Mouse (Mus musculus): ENCODE data around the gene Lrrc45.
"Not testable (repeated sequence)": the region's sequence is repeated elsewhere in the genome, so short reads cannot be mapped to it uniquely, and the experiment has no call there.

Gene Lrrc45

DNA sequence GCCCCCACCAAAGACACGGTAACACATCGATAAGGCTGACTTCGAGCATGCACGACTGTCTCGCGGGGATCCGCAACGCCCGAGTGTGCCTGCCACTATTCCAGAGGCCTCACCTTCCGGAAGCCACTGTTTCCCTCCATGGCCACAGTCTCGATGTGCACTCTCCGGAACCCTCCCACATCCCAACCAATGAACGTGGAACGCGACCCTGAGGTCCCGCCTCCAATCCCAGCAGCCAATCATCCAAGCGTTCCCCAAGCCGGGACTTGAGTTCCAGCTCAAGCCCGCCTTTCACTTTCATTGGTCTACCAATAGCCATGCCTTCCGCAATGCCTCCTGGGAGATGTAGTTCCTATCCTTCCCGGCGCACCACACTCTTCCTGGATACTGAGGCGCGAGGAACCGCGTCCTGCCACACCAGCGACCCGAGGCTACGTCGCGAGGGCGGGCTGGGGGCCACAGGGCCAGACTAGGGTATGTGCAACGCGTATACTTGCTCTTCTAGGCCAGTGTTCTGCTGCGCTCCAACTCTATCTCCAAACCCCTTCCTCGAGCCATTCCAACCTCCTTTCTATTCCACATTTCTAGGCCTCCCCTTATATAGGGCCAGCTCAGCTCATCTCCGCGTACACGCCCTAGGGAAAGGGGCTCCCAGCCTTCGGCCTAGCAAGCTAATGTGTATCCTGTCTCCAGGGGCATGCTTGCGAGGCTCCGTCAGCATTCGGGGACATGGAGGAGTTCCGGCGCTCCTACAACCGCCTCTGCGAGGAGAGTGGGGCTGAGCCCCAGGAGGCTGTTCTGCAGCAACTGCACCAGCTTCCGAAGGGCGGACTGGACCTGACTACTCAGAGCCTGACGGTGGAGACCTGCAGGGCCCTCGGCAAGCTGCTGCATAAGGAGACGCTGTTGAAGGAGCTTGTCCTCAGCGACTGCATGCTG lies at the start of gene Lrrc45, which contains the start of gene Cenpx:
TSS of gene Lrrc45 (plus strand) at position 346 of the 939 bp plus-strand sequence.
TSS of gene Cenpx (minus strand) at position 159 of the 939 bp plus-strand sequence.
- peak; percentile 88 for DNase-seq (ENCODE audit: low spot score)

DNA sequence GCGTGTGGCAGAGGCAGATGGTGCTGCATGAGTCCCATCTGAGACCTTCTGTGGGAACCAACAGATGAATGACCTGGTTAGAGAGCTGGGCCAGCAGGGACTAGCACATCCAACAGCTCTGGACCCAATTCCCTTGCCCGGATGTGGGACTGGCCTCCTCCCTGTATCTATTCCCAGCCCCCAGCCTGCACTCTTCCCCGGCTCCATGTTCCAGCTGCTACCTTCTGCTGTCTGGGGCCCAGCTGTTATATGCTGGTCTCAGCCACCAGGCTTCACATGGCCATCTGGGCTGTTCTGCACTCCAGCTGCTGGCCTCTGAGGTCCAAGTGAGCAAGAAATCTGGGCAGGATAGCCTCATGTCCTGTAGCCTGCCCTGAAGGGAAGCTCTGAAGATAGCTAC lies 48.3 kb upstream of the Lrrc45 start:
- DNase-seq (ENCODE audit: low spot score): no peak

- no peak for DNase-seq (ENCODE audit: low spot score)
These were observed 47.1 kb upstream of the Lrrc45 start for GRCm38 (mm10) chr11:120666617-120667016.

DNA sequence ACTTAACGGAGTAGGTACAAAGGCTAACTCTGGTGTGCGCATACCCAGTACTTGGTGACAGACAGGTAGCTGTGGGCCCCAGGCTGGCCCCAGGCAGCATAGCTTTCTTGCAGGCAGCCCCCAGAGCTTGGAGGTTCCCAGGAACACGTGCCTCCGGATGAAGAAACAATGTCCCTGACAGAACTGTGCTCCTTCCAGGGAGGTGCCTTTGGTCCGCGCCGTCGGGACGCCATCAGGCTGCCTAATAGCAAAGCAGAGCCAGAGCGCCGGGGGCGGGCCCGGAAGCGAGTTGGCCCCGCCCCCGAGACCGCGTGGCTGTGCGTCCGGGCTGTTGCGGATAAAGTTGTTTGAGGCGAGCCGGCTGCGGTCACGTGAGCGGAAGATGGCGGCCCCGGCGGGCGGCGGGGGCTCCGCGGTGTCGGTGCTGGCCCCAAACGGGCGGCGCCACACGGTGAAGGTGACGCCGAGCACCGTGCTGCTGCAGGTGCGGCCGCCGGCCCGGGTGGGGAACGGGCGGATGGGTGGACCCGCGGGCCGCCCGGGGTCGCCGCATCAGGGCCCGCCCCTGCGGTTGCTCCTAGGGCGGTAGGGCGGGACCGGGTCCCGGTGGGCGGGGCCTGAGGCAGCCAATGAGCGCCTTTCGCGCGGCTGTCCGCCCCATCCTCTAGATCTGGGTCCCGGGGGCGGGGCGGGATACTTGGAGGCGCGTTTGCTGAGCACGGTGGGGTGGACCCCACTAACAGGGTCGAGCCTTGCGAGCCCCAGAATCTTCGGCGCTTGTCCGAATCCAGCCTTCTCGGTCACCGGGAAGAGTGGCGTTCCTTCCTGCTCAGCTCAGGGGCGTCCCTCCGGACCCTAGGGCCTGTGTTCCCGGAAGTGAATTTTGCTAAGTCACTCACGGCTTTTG lies 40.8 kb upstream of the Lrrc45 start, which contains the start of gene Aspscr1:
TSS of gene Aspscr1 (plus strand) at position 287 of the 907 bp plus-strand sequence.
- peak; percentile 90 for DNase-seq (ENCODE audit: low spot score)

GRCm38 (mm10) chr11:120673594-120674122 lies 40.1 kb upstream of the Lrrc45 start:
- DNase-seq (ENCODE audit: low spot score): no peak

DNA sequence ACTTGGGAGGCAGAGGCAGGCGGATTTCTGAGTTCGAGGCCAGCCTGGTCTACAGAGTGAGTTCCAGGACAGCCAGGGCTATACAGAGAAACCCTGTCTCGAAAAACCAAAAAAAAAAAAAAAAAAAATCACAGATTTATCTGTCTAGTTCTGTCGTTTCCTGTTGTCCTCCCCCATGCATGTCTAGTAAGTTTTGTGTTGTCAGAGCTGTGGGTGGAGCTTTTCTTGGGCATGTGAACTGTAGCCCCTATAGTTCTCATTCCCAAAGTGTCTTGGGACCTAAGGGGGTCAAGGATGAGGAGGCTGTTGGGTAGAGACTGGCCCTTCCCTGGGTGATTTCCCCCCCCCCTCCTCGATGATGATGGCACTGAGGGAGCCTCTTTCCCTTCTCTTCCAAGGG lies 37.9 kb upstream of the Lrrc45 start:
- DNase-seq (ENCODE audit: low spot score): not testable (repeated sequence)

DNA sequence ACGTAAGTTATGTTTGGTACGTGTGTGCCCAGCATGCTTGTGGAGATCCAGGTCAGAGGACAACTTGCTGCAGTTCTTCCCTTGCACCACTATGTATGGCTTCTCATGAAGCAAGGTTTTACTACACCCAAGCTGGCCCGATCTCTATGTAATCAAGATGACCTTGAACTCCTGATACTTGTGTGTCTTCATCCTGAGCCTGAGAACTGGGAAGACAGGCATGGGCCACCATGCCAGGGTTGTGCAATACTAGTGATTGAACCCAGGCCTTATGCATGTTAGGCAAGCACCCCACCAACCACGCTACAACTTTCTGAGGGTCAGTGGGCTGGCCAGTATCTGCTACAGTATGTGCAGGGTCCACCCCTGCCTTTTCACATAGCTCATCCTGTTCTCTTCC lies 36.8 kb upstream of the Lrrc45 start:
- no peak for DNase-seq (ENCODE audit: low spot score)

GRCm38 (mm10) chr11:120679909-120680308 lies 33.8 kb upstream of the Lrrc45 start:
- no peak for DNase-seq (ENCODE audit: low spot score)

- DNase-seq (ENCODE audit: low spot score): no peak
These were observed 31.0 kb upstream of the Lrrc45 start for GRCm38 (mm10) chr11:120682683-120683082.

- no peak for DNase-seq (ENCODE audit: low spot score)
These were observed 30.2 kb upstream of the Lrrc45 start for GRCm38 (mm10) chr11:120683536-120683935.

GRCm38 (mm10) chr11:120684086-120684485 lies 29.6 kb upstream of the Lrrc45 start:
- no peak for DNase-seq (ENCODE audit: low spot score)

DNA sequence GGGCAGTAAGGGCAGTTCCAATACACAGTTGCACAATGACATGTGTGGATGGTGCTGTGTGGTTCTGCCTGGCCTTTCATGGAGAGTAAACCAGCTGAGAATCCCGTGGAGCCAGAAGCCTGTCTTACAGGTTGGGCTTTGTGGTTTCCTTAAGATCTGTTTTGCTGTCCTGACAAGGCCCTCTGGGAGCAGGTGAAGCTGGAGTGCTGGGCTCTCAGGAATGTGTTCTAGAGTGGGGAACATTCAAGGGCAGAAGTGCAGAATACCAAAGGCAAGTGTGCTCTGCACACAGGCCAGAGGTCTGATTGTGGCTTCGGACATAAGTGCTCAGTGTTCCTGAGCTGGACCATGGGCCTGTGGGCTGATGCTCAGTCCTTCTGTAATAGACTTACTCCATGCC lies 29.1 kb upstream of the Lrrc45 start:
- no peak for DNase-seq (ENCODE audit: low spot score)

DNA sequence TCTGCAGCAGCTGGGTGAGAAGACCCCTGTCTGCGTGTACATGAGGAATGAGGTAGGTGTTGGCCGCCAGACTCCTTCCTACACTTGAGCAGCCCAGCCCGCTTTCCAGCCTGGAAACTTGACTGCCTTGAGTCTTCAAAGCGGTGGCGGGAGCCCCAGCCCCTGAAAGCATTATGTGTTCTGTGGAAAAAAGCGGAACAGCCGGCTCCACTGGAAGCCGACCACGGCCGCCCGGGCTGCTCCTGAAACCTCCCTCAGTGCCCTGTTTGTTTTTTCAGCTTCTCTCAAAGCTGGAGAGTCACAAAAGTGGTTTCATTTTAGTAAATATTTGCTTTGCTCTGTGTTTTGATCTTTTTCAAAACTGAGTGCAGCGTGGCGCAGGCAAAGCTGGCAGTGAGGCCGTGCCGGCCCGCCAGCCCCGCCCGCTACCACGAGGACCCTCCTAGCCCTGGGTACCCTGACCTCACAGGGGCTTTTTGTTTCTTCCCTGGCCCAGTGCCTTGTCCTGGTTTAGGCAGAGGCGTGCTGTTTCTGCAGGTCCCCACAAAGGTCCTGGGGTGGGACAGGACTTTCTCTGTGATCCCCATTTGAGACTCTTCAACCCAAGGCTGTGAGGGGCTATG lies 27.0 kb upstream of the Lrrc45 start:
- no peak for DNase-seq (ENCODE audit: low spot score)

- no peak for DNase-seq (ENCODE audit: low spot score)
These were observed 24.4 kb upstream of the Lrrc45 start for GRCm38 (mm10) chr11:120689365-120689764.

DNA sequence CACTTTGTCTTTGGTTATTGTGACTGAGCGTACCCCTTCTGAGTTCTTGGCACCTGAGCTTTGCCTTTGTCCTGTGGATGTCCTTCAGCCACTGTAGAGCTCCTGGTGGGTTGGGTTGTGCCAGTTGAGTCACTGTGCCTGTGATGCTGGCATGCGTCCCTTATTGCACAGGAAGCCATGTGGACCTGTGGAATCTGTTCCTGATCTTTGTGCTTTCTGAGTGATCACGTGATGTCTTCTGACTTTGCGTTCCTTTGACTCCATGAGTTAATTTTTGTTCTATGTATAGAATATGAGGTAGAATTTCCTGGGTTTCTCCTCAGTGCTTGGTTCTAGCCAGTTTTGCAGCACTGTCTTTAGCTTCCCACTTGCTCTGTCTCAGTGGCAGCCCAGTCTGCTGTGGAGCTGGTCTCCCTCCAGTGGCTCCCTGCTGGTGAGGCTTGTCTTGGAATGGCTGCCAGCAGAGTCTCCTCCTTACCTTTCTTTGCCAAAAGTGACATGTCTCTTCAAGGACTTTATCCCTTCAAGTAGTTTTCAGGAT lies 21.2 kb upstream of the Lrrc45 start:
- no peak for DNase-seq (ENCODE audit: low spot score)

GRCm38 (mm10) chr11:120693461-120693860 lies 20.3 kb upstream of the Lrrc45 start:
- no peak for DNase-seq (ENCODE audit: low spot score)

GRCm38 (mm10) chr11:120695184-120695583 lies 18.5 kb upstream of the Lrrc45 start:
- DNase-seq (ENCODE audit: low spot score): no peak

GRCm38 (mm10) chr11:120695641-120696040 lies 18.1 kb upstream of the Lrrc45 start:
- DNase-seq (ENCODE audit: low spot score): no peak

- DNase-seq (ENCODE audit: low spot score): no peak
These were observed 17.2 kb upstream of the Lrrc45 start for GRCm38 (mm10) chr11:120696568-120696967.

DNA sequence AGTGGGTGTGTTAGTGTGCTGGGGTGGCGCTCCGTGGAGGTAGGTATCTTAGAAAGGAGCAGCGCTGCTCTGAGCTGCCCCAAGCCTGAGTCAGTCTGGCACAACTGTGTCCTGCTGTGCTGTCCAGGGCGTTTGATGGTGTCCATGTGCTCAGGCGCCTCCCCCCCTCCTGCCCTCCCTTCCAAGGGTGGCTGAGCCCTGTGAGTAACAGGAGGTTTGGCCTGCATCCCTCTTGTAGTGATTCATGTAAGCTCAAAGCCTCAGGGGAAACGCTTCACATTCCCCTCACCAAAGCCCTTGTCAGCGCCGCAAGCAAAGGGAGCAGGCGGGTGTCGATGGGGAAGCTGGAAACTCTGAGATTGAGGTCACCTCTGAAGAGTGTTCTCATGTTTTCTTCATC lies 16.0 kb upstream of the Lrrc45 start:
- DNase-seq (ENCODE audit: low spot score): no peak

- no peak for DNase-seq (ENCODE audit: low spot score)
These were observed 9.8 kb upstream of the Lrrc45 start for GRCm38 (mm10) chr11:120703696-120704454.

Measured in ovary, postnatal 14 days (tissue).